Mouse (Mus musculus): ENCODE measurements around the gene Galm.

DNA sequence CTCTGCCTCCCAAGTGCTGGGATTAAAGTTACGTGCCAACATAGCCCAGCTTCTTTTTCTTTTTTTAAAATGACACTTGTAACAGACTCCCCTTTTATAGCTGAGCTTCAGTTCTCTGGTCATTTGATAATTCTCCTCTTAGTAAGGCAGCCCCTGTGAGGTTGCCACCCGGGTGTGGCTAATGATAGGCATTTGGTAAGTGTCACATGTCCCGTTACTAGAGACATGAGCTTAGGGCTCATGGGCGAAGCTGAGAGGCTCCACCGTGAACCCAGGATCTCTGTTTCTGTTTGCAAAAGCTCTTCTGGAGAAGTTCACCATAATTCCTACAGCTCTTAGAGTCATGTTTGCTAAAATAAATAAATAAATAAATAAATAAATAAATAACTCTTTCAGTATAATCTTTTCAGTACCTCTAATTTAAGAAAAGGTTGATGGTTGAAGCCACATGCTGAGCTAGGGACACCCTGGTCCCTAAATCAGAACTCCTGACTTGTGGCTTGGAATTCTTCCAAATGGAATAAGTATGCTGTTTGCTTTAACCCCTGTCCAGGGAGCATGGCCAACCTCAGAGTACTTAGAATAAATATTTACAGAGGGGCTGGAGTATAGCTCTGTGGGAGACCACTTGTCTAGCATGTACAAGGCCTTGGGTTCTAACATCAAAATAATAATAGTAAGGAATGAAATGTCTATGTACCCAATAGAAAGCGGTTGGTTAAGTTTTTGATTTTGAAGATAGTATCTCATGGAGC is 16.4 kb downstream of the Galm start:
- TF ChIP-seq CTCF (IDR thresholded peaks at IDR 0.05; ENCODE audit: control insufficient read depth, insufficient read depth, insufficient replicate concordance, low read depth, low read length): no peak
- no peak for TF ChIP-seq POLR2A (IDR thresholded peaks at IDR 0.05; ENCODE audit: control insufficient read depth, low read depth, low read length)
